Mouse (Mus musculus): ENCODE measurements around the gene Arnt.

Arnt gene

GRCm38 (mm10) chr3:95456367-95456766 lies 22.2 kb downstream of the Arnt start:
- no peak for DNase-seq (ENCODE audit: low read depth, low spot score)

DNA sequence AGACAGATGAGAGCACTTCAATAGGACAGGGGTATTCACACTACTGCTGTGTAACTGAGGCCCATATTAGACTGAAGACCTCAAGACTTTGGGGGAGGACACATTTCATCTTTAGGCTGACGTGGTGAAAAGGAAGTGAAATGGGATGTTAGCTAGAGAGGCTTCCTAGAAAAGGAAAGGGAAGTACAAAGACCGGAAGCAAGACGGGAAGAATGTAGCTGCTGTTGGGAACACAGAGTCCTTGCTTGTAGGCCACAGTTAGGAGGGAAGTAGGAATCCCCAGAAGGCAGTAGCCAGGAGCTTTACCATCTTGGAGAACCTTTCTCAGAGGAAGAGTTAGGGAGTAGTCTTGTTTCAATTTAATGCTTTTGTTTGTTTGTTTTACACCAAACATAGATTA lies 23.6 kb downstream of the Arnt start:
- no peak for DNase-seq (ENCODE audit: low read depth, low spot score)

- no peak for DNase-seq (ENCODE audit: low read depth, low spot score)
Measured at GRCm38 (mm10) chr3:95459381-95459780, 25.2 kb downstream of the Arnt start.

DNA sequence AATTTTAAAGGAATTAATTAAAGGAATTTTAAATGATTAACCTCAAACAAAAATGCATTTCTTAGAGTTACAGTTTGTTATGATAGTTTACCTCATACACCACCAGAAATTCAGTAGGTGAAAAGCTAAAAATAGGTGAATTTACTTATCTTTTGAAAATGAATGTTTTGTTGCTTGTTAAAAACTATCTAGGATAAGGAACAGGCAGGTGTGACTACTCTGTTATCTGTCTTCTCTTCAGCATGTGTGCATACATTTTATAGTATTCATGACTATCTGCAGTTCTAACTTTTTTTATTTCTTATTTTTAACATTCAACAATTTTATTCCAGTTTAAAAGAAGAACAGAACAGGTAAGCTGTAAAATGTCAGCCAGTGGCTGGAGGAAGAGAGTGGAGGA lies 29.7 kb downstream of the Arnt start:
- no peak for DNase-seq (ENCODE audit: low read depth, low spot score)

DNA sequence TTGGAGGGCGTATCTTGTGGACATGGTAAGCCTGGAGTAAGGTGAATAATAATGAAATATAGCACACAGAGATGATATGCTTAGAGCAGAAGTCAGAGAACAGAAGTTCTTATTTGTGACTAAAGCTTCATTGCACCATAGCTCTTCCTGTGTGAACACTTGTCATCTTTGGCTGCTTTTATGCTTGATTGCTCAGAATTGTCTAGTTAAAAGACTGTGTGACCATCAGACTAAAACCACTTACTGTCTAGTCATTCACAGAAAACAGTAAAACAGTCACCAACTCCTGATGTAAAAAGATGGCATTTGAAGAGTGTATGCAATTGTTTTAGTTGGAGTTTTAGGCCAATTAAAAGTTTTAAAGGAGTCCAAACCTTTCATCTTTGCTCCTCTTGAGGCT lies 44.8 kb downstream of the Arnt start:
- no peak for DNase-seq (ENCODE audit: low read depth, low spot score)

DNA sequence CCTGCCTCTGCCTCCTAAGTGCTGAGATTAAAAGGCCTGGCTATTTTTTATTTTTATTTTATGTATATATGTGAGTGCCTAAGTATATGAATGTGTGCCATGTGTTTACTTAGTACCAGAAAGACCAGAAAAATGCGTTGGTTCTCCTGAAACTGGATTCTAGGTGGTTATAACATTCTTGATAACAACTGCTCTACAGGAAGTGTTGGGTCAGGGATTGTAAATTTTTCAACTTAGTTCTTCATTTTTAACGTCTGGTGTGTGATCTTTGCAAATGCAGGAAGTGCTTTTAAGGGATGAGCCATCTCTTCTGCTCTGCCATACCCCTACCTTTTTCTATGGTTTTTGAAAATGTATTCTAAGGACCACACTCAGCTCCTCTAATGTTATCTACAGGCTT lies 52.2 kb downstream of the Arnt start:
- no peak for DNase-seq (ENCODE audit: low read depth, low spot score)

GRCm38 (mm10) chr3:95488679-95489078 lies 54.5 kb downstream of the Arnt start:
- DNase-seq (ENCODE audit: low read depth, low spot score): no peak

- no peak for DNase-seq (ENCODE audit: low read depth, low spot score)
Measured at GRCm38 (mm10) chr3:95490238-95490637, 56.0 kb downstream of the Arnt start.

GRCm38 (mm10) chr3:95494342-95494741 lies 60.2 kb downstream of the Arnt start:
- DNase-seq (ENCODE audit: low read depth, low spot score): no peak

DNA sequence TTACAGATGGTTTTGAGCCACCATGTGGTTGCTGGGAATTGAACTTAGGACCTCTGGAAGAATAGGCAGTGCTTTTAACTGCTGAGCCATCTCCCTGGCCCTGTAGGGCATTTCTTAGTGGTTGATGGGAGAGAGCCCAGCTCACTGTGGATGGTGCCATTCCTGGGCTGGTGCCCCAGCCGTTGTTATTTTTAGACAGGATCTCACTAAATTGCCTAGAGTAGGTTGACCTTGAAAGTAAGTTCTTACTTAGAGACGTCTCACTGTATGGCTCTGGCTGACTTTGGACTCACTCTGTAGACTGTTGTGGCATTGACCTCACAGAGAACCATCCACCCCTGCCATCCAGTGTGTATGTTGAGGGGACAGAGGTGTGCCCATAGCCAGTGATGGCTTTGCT lies 64.0 kb downstream of the Arnt start:
- no peak for DNase-seq (ENCODE audit: low read depth, low spot score)

- no peak for DNase-seq (ENCODE audit: low read depth, low spot score)
Measured at GRCm38 (mm10) chr3:95499024-95499423, 64.8 kb downstream of the Arnt start, which contains the start of gene Ctsk. Gene Ctsk, plus strand, starts transcription at chr3:95499256.

DNA sequence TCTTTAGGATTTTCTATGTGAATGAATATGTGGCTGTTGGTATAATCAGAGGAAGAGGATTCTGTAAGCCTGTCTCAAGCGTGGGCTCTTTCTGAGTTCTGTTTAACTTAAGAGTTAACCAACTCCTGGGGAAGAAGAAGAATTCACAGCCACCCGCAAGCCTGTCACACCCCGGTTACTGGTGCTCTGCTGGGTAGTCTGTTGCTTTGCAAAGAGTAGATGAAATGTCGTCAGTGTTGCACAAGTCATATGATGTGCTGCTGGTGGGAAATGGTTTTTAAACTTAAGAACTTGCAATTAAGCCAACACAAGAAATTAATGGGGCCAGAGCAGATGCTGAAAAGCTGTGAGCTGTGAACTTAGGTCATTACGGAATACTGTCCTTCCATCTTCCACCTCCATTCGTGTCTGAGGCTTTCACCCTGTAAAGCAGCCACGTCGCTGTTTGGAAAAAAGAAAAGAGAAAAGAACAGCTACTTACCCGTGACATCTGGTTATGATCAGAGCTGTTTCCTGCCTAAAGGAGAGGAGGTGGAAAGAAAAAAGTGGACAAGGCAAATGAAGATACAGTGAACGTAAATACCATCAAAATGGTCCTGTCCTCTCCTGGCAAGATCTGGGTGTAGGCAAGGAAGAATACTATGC lies 65.4 kb downstream of the Arnt start:
- no peak for DNase-seq (ENCODE audit: low read depth, low spot score)

- DNase-seq (ENCODE audit: low read depth, low spot score): no peak
Measured at GRCm38 (mm10) chr3:95502312-95502711, 68.1 kb downstream of the Arnt start.

- no peak for DNase-seq (ENCODE audit: low read depth, low spot score)
Measured at GRCm38 (mm10) chr3:95509348-95509747, 75.2 kb downstream of the Arnt start.

GRCm38 (mm10) chr3:95511611-95512180 lies 77.5 kb downstream of the Arnt start:
- DNase-seq (ENCODE audit: low read depth, low spot score): no peak

DNA sequence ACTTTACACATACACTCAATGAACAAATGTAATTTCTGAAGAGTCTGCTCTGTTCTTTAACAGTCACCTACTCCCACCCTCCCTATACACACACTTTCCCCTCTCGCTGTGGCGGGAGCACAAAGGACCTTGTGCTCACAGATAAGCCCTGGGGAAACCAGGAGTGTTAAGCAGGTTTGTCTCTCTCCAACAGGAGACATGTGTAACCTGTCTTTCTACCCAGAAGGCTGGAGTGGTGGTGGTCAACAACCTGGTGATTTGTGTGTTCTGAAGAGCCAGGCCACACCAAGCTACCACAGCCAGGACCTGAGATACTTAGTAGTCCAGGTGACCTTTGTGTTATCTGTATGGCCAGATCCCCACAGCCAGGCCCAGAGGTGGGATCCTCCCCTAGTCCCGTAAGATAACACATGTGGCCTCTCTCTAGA lies 82.4 kb downstream of the Arnt start:
- no peak for DNase-seq (ENCODE audit: low read depth, low spot score)

GRCm38 (mm10) chr3:95517493-95517898 lies 83.3 kb downstream of the Arnt start:
- peak; percentile 60 for DNase-seq (ENCODE audit: low read depth, low spot score)

DNA sequence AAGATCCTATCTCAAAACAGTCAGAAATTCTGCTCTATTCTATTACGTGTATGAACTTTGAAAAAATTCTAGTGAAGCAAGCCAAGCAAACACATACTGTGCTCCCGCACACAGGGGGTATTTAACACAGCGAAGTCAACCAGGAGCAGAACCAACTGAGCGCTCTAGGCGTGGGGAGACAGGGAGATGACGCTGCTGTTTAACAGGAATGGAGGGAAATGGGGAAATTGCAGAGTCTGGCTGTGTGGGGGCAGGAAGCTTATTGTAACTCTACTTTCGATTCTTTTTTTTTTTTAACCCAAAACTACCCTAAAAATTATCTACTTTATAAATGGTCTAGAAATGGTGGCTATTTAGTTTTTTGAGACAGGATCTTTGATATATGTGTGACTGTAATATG lies 84.7 kb downstream of the Arnt start:
- DNase-seq (ENCODE audit: low read depth, low spot score): no peak

GRCm38 (mm10) chr3:95519315-95519714 lies 85.1 kb downstream of the Arnt start:
- no peak for DNase-seq (ENCODE audit: low read depth, low spot score)

GRCm38 (mm10) chr3:95520100-95520499 lies 85.9 kb downstream of the Arnt start:
- no peak for DNase-seq (ENCODE audit: low read depth, low spot score)

DNA sequence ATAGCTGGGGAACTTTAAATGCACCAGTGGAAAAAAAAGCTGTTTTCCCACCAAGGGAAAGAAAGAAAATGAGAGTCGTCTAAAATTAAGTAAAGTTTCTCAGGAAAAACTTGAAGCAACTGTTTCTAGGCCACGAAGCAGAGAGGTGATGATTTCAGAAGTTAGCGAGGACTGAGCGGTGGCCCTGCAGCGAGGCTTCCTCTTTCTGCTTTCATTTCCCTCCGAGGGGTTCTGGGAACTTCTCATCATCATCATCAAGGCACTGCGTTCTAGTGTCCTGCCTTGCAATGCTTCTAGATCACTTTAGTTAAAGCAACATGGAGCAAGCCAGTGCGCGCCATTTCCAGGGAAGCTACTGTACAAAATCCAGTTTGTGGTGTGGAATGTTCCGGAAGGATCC lies 87.0 kb downstream of the Arnt start:
- no peak for DNase-seq (ENCODE audit: low read depth, low spot score)

- DNase-seq (ENCODE audit: low read depth, low spot score): no peak
Measured at GRCm38 (mm10) chr3:95523662-95524061, 89.5 kb downstream of the Arnt start.

DNA sequence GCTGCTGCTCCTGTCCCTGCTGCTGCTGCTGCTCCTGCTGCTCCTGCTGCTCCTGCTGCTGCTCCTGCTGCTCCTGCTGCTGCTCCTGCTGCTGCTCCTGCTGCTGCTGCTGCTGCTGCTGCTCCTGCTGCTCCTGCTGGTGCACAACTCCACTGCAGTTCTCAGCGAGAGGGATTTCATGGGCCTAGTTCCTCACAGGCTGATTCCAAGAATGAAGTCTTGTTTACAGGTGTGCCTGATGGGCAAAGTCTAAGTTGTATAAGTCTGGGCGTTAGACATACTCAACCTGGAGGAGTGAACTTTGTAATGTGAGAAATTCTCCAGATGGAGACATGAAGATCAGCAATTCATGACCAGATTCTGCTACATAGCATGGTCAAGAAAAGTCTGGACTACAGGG lies 90.5 kb downstream of the Arnt start:
- DNase-seq (ENCODE audit: low read depth, low spot score): no peak

GRCm38 (mm10) chr3:95526111-95526510 lies 91.9 kb downstream of the Arnt start:
- DNase-seq (ENCODE audit: low read depth, low spot score): no peak
